Mouse (Mus musculus) lung, embryonic 16.5 days (tissue): Measurements from ENCODE around the gene 2810459M11Rik. TPM values are rescaled to one million over a fixed set of nuclear protein-coding genes. Genes with fewer than 3 reads are reported as not detected.

Experiments
- ATAC-seq: fragments of 200-750 bp; cut with Nextera tagmentation; 2 replicates; pipeline ENCODE4 v1.8.0; 2017; ENCODE audit warnings: low read depth, mild to moderate bottlenecking, moderate library complexity
- H3K27ac ChIP-seq: fragments of 300-500 bp; sonication (generic); 2 replicates; pipeline ENCODE4 v1.5.1; 2014; ENCODE audit warnings: mild to moderate bottlenecking, control low read depth, low read length
- H3K27me3 ChIP-seq: fragments of 300-500 bp; sonication (generic); 2 replicates; pipeline ENCODE4 v1.6.1; 2014; ENCODE audit warnings: low read depth, low read length, mixed read lengths; ENCODE audit not compliant: control insufficient read depth, insufficient read depth
- H3K36me3 ChIP-seq: fragments of 300-500 bp; sonication (generic); 2 replicates; pipeline ENCODE4 v1.6.1; 2014; ENCODE audit warnings: low read length; ENCODE audit not compliant: control insufficient read depth, insufficient read depth
- H3K4me1 ChIP-seq: fragments of 300-500 bp; sonication (generic); replicated peaks from 2 replicates; pipeline ENCODE4 v1.6.1; 2014; ENCODE audit warnings: low read length, mixed read lengths; ENCODE audit not compliant: control insufficient read depth, insufficient read depth
- H3K4me2 ChIP-seq: fragments of 300-500 bp; sonication (generic); 2 replicates; pipeline ENCODE4 v1.6.1; 2014; ENCODE audit warnings: low read depth, low read length, control low read depth
- H3K4me3 ChIP-seq: fragments of 300-500 bp; sonication (generic); 2 replicates; pipeline ENCODE4 v1.5.1; 2014; ENCODE audit warnings: mild to moderate bottlenecking, low read length, control low read depth
- H3K9ac ChIP-seq: fragments of 300-500 bp; sonication (generic); 2 replicates; pipeline ENCODE4 v1.6.1; 2014; ENCODE audit warnings: low read length, control low read depth
- H3K9me3 ChIP-seq: fragments of 300-500 bp; sonication (generic); 2 replicates; pipeline ENCODE4 v1.6.1; 2016; ENCODE audit warnings: low read length; ENCODE audit not compliant: control insufficient read depth
- WGBS: fragments of 180-500 bp; shearing (Covaris S2); extraction: QIAGEN DNeasy Blood & Tissue Kit; methylation state at CpG from one replicate; pipeline ENCODE4 v1.1.7; 2014; 5-methylcytosine and 5-hydroxymethylcytosine counted together
- polyA plus RNA-seq: library from polyadenylated mRNA; unstranded; fragments of >200 nt; fragmentation: Nextera tagmentation; extraction: Ambion mirVana; gene quantifications from 2 replicates; pipeline ENCODE4 v1.2.1, GENCODE M21; 2015

Gene 2810459M11Rik
- polyA plus RNA-seq, 1 experiment from 2014 or later = 0.92 TPM

DNA sequence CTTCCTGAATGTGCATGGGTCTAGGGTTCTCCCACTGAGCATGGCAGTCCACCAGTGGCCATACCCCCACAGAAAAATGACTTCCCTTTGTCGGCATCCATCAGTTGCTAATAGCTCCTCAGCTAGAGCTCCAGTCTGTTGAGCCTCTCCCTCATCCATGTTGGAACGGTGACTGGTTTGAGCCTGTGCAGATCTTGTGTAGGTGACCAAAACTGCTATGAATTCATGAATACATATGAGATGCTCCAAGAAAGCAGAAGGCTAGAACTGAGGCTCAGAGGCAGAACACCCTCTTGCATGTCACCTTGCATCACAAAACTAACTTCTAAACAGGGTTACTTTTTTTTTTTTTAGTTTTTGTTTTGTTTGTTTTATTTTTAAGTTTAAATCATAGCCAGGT is 30.9 kb downstream of the 2810459M11Rik start:
- no peak overlapping the region for H3K4me2 ChIP-seq
- no peaks in the 10 kb centered on the region for H3K9me3 ChIP-seq
- H3K9ac ChIP-seq = no peak overlapping the region
- H3K4me3 ChIP-seq = no peak overlapping the region
- no peak for ATAC-seq
- H3K27ac ChIP-seq = no peak overlapping the region
- H3K4me1 ChIP-seq = no peaks in the 10 kb centered on the region
- 95% methylated on average over 2 of the region's 2 CpGs for WGBS
- peaks cover 44% of the 10 kb centered on the region for H3K36me3 ChIP-seq
- no peaks in the 10 kb centered on the region for H3K27me3 ChIP-seq

DNA sequence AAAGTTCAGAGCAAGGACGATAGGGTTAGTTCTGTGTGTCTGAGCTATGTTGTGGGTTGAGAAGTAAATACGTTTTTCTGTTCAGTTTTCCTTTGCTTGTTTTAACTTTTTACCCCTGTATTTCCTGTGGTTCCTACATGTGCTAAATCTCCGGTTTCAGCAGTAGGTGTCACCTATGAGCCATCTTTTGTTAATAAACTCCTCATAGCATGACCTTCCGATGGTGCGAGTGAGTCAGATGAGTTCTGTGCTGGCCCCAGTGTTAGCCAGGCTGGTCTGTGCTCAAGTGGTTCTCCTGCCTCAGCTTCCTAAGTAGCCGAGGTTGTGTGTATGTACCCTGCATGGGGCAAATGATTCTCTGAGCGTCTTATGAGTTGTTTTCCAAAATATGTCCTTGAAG is 48.8 kb downstream of the 2810459M11Rik start:
- 81% methylated on average over 7 of the region's 7 CpGs for WGBS
- Histone ChIP-seq H3K4me3 (no peak overlapping the region), H3K9ac (no peak overlapping the region), H3K27ac (no peak overlapping the region), H3K27me3 (no peaks in the 10 kb centered on the region), H3K4me1 (no peaks in the 10 kb centered on the region), H3K36me3 (peaks cover 34% of the 10 kb centered on the region), H3K4me2 (no peak overlapping the region), H3K9me3 (no peaks in the 10 kb centered on the region)
- ATAC-seq = no peak

DNA sequence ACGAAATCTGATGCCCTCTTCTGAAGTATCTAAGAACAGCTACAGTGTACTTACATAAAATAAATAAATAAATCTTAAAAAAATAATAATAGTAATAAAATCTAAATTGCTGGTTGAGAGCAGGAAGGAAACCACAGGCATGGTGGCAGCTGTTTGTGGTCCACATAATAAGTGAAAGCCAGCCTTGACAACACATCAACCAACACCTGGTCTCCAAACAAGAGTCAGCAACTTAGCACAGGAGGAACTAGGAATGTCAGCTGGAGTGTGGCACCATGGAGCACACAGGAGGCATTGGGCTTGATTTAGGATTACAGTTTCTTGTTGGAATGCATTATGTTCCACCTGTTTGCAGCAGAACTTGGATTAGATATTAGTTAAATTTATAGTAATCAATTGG is 59.4 kb downstream of the 2810459M11Rik start:
- H3K4me1 ChIP-seq = no peaks in the 10 kb centered on the region
- WGBS = 95% methylated on average over 1 of the region's 1 CpGs
- H3K27me3 ChIP-seq = no peaks in the 10 kb centered on the region
- no peak overlapping the region for H3K27ac ChIP-seq
- H3K9ac ChIP-seq = no peak overlapping the region
- H3K4me2 ChIP-seq = no peak overlapping the region
- ATAC-seq = no peak
- H3K9me3 ChIP-seq = no peaks in the 10 kb centered on the region
- no peak overlapping the region for H3K4me3 ChIP-seq
- peaks cover 3% of the 10 kb centered on the region; the same call in 1 of the 2 replicates for H3K36me3 ChIP-seq

Other genes starting within 250 kb of the 2810459M11Rik start
- 210 and 215 TPM in 2 replicates for gene Itm2c, start 151.6 kb upstream of the 2810459M11Rik start, polyA plus RNA-seq
- 0.25 and 0.39 TPM in 2 replicates for gene 4933407L21Rik, start 117.4 kb upstream of the 2810459M11Rik start, polyA plus RNA-seq
- gene Gpr55, start 84.9 kb upstream of the 2810459M11Rik start, polyA plus RNA-seq = 0.05 TPM in 1 of 2 replicates, not detected in the other
- not detected in 2 replicates for gene Spata3, start 29.0 kb upstream of the 2810459M11Rik start, polyA plus RNA-seq
- gene Psmd1, start 18.5 kb downstream of the 2810459M11Rik start, polyA plus RNA-seq = 147 and 155 TPM in 2 replicates
- 0.29 and 0.49 TPM in 2 replicates for gene Htr2b, start 66.1 kb downstream of the 2810459M11Rik start, polyA plus RNA-seq
- not detected in 2 replicates for gene Gm21972, start 87.8 kb downstream of the 2810459M11Rik start, polyA plus RNA-seq
- gene Armc9, start 108.9 kb downstream of the 2810459M11Rik start, polyA plus RNA-seq = 19.0 and 20.5 TPM in 2 replicates